Mouse (Mus musculus): ENCODE results near the gene Ece1.

Ece1 gene

DNA sequence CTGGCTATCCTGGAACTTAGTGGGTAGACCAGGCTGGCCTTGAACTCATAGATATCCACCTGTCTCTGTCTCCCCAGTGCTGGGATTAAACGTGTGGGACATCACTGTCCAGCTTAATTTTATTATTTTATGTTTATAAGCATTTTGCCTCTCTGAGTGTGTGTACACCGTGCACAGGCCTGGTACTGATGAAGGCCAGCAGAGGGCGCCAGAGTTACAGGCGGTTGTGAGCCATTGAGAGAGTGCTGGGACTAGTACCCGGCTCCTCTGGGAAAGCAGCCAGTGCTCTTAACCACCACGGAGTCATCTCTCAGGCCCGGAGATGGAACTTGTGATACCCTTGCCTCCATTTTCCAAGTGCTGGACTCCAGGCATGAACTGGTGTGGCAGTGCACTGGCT lies 4.9 kb upstream of the Ece1 start:
- no peak for DNase-seq (ENCODE audit: low spot score)

DNA sequence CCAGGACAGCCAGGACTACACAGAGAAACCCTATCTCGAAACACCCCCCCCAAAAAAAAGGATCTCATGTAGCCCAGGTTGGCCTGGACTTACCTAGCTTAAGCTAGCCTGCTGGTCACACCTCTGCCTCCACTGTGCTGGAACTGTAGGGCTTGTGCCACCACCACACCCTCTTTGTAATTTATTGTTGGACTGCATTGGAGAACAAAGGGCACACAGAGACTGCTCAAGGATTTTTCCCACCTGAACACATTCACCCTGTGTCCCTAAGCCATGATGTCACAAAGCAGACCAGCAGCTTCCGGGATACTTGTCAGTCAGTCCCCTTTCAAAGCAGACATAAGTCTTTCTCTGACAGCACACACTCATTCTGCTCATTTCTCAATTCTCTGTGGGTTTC lies 3.7 kb upstream of the Ece1 start:
- no peak for DNase-seq (ENCODE audit: low spot score)

DNA sequence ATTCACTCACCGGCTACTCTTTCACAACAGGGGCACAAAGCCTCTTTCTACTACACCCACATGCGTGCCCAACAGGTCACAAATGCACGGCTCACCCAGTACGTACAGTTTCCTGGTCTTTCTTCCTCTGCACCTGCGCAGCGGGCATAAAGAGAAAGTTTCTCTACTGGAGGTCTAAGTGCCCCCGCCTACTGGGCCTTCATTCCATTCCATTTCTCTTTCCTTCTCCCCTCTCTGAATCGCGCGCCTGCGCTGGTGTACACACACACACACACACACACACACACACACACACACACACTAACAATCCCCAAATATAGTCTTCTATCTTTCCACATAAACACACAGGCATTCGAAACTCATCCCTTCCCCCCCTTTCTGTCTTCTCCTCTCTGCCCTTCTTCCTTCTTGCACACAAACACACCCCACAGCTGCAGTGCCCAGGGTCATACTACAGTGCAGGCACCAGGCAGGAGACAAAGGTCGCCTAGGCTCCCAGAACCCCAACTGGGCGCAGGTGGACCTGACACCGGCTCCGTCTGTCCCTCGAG lies 501 bp upstream of the Ece1 start:
- no peak for DNase-seq (ENCODE audit: low spot score)

DNA sequence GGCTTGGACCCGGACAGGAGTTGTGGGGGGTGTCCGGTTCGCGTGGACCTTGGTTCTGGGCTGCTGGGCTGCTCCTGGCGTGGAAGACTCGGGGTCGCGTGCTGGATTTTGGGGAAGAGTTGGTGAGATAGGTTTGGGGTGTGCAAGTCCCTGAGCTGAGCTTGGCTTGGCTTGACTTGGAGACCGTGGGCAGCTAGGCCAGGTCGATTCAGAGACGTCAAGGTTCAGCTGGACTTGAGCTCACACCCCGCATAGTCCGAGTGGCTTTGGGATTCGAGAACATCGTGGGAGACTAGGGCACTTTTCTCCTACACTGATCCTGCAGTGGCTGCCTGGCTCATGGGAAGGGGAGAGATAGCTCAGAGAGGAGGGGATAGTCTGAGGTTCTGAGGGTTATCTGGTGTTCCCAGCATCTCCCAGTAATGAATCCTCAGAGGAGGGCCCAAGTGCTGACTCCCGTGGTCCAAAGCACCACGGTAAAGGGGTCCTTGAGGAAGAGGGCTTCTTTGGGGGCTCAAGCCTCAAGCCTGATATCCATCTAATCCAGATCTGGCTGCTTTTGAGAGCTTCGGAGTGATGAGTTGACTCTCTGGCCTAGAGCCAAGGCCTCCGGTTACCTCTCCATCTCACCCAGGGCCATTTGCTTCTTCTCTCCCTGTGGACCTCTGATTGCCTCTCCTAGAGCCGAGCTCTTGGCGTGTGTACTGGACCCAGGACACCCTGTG lies 641 bp downstream of the Ece1 start:
- DNase-seq (ENCODE audit: low spot score): no peak

DNA sequence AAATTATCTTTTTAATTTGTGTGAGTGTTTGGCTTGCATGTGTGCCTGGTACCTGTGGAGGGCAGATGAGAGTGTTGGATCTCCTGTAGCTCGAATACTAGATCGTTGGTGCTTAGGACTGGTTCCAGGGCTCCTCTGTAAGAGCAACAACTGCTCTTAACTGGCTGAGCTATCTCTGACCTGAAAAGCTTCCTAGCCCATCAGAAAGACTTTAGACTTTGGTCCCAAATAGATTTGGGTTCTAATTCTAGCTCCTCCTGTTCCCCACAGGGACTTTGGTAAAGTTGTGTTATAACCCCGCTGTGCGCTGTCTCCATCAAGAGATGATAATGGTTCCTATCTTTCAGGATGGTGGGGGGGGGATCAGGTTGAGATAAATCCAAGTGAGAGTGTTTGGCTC lies 2.0 kb downstream of the Ece1 start:
- no peak for DNase-seq (ENCODE audit: low spot score)

DNA sequence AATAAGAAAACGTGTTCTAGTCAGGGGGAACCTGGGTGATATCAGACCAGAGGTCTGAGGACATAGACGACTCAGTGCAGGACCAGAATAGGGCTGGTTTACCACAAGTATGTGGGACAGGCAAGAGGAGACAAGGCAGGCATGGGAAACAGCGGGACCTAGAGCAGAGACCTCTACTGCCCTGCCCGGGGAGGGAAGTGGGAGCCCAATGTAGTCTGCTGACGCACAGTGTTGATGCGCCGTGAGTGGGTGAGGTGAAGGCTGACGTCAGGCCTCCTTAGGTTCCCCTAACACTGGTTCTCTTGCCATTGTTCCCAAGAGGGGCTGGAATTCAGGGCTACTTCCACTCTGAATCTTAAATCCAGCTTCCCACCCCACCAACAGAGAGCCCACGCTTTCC lies 2.7 kb downstream of the Ece1 start:
- no peak for DNase-seq (ENCODE audit: low spot score)

DNA sequence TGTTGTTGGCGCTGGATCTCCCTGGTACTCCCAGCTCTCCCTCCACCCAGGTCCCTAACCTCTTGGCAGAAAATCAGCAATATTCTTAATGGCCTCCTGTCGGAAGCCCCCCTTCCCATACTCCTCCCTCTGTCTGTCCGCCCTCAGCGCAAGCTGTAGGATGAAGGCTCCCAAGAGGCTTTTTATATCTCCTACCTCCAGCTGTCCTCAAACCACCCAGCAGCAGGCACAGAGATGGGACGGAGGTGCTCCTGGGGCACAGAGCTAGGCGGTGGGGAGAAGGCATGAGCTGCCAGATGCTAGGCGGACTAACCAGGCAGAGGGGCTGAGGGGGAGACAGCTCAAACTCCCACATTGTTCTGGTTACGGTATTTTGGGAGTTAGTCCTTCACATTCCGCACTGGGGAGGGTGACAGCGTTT lies 3.2 kb downstream of the Ece1 start:
- no peak for DNase-seq (ENCODE audit: low spot score)

DNA sequence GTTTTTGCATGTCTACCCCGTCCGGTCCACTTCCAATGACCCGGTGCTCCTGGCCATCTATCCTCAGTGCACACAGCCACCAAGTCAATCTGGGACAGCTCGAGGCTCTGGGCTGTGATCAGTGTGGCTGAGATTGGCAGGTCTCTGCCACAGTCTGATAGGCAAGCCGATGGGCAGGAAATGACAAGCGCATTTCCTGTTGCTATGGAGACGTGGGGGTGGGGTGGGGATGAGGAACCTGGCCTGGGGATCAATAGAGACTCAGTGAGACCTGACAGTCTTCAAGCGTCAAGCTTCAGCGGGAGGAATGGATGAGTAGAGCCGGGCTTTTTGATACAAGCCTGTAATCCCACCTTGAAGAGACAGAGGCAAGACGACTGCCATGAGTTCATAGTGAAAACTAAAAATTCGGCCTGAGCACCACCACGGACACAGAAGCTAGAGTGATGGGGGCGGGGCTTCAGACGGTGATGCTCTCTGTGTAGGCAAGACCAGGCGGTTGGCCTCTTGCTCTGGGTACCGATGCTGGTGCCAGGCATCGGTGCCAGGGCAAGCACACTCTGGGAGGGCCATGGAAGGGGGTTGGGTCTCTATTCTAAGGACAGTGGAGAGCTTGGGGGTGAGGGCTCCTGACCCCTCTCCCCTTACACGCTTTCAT lies 4.3 kb downstream of the Ece1 start:
- DNase-seq (ENCODE audit: low spot score): no peak

DNA sequence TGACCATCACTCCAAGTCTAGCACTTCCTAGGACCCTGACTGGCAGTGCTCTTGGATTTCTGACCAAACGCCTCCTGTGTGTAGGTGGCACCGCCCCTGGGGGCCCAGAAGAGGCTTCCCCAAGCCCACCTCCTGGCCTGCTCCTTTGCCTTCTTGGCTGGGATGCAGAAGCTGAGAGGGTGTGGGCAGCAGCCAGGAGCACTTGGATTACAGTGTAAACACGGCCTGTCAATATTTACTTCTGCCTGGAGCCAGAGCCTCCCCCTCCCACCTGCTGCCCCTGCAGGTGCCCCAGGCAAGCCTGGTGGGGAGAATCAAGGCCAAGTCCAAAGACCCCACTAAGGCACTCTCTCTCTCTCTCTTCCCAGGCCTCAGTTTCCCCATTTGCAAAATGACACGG lies 5.2 kb downstream of the Ece1 start:
- DNase-seq (ENCODE audit: low spot score): no peak

DNA sequence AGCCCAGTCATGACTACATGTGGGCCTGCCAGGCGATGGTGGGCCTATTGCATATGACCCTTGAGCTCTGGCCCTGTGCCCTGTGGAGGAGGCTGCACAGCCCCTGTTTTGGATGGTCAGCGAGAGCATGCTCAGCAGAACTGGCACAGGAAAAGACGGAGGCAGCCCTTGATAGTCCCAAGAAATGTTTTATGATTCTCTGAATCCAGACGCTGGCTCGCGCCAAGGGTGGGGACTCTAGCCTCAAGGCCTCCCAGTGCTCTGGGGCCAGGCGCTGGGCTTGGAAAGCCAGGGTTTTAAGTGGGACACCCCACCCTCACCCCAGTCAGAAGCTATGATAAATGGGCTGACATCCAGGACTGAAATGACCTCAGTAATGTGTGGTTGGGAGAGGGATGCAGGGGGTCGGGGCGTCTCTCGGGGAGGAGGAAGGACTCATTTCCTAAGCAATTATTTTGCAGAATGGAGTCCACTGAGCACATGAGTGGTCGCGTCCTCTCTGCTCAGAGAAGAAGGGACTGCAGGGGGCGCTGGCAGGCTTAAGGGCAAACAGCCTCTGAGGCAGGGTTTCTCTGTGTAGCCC lies 5.7 kb downstream of the Ece1 start:
- DNase-seq (ENCODE audit: low spot score): no peak

DNA sequence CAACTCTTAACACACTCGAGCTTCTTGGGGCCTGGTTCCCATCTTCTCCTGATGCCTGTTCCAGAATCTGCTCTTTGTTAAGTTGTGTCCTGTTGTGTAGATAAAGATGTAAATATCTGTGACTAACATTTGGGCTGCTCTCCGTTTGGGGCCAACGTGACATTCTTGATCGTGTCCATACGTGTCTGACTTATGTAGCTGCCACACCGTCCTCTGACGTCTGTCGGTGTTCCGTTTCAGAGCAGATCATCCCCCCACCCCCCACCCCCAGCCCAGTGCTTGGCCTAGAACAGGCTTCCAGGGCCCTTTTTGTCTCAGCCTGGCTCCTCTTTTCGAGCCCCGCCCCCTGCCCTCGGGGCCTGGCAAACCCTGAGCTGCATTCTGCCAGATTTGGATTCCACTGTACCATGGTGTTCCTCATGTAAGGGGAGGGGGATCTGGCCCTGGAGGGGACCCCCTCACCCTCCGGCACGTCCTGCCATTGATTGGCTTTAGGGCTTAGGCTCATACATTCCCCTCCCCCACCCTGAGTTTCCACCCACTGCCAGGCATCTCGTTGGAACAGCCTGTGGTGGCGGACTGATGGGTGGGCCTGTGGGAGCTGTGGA lies 7.7 kb downstream of the Ece1 start:
- no peak for DNase-seq (ENCODE audit: low spot score)

DNA sequence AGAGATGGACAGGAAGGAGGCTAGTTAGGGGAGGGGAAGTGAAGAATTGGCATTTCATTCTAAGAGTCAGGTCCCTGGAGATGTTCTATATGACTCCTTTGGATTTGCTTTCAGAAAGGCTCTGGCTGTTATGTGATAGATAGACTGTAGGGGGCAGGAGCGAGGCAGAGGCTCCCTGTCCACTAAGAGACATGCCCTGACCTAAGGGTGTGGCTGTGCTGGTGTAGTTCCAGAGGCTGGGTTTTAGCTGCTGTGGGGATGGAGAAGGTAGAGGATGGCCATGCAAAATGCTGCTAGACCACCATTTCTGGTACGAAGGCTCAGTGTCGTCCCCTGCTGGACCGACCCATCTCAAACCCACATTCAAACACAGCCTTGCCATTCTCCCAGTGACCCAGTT lies 8.9 kb downstream of the Ece1 start:
- no peak for DNase-seq (ENCODE audit: low spot score)

DNA sequence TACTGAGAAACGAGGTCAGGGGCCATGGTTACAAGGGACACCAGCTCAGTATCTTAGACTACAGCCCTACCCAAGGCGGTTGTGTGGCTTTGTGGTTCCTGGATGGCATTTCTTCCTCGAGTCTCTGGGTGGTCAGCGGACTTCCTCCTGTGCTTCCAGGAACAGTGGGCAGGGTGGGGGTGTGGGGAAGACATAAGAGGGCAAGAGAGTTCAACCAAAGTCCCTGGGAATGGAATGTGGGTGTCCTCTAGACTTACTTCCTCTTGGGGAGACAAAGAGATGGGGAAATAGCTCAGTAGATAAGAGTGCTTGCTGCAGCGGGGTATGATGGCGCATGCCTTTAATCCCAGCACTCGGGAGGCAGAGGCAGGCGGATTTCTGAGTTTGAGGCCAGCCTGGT lies 9.4 kb downstream of the Ece1 start:
- DNase-seq (ENCODE audit: low spot score): no peak

DNA sequence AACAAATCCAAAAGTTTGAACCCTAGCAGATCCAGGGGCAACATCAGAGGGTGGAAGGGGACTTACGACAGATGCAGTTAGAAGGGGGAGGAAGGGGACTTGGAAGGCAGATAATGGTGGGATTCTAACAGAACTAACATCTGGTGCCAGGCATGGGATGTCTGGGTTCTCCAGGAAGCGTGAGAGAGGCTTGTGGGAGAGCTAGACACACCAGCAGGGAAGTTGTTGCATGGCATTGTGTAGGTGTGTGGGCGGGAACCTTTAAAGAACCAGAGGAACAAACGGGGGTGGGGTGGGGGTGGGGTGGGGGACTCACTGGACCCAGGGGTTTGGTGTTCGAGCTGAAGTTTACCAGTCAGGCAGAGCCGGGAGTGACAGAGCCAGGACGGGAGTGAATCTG lies 12.3 kb downstream of the Ece1 start:
- no peak for DNase-seq (ENCODE audit: low spot score)

DNA sequence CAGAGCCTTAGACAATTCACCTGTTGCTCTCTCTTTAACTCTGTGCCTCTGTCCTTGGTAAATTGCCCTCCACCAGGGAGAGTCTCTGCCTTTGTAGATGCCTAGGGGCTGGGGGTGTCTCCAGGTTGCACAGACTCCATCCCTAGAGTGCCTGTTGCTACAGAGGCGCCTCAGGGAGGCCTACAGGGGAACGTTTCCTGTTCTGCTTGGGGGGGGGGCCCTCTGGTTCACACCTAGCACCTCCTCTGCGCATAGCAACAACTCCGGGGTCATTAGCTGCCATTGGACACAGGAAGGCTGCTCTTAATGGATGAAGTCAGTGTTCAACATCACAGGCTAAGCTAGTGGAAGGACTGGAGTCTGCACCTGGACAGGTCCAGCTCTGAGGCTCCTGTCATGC lies 12.8 kb downstream of the Ece1 start:
- DNase-seq (ENCODE audit: low spot score): no peak

DNA sequence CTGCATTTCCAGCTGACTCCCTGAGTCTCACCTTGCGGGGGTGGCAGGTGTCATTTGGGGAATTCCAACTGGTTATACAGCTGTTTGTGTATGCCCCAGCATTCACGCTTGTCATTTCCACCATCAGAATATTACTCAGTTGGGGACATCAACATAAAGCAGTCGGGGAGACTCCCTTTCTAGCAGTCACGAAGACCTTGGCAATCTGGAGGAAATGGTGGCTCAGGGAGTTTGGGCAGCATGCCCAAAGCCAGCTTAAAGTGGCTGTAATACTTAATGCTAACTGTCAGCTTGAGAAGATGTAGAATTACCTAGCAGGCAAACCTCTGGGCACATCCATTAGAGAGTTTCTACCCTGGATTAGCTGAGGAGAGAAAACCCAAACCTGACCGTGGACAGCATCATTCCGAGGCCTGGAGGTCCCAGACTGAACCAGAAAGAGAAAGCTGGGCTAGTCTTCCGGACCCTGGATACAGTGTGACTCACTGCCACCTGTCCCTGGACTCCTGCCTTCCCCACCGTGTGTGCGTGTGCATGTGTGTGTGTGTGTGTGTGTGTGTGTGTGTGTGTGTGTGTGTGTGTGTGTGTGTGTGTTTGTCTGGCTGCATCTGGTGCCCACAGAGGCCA lies 13.5 kb downstream of the Ece1 start:
- no peak for DNase-seq (ENCODE audit: low spot score)

DNA sequence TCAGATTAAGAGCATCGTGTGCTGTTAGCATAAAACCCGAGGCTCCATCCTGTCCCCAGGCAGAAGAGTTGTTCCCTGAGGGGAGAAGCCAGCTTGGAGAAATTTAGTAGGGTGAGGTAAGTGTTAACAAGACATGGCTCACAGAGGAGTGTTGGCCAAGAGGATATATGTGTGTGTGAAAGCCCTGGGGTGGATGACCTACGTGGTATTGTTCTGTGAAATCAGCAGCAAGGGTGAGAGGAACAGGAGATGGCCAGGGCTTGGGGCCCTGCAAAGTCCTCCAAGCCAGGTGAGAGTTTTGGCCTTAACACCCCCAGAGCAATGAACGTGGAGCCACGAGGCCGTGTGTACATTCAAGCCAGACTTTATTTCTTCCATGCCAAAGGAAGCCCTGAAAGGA lies 14.8 kb downstream of the Ece1 start:
- DNase-seq (ENCODE audit: low spot score): no peak

DNA sequence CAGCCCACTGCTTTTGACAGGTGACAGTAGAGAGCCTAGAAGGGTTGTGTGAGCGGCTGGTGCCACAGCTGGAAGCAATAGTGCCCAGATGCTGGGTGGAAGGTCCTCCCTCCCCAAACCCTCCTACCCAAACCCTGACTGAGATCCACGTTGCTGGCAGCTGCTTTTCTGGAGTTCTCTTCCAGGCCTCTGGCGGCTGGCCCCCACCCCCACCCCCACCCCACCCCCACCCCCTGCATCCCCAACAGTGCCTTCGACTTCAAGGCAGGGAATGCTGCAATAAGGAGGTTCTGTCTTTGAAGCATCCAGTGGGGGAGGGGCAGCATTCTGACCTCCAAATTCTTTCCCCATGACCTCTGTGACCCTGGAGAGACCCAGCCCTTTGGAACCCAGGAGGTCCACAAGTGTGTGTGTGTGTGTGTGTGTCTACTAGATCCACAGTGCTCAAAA lies 15.4 kb downstream of the Ece1 start:
- no peak for DNase-seq (ENCODE audit: low spot score)

DNA sequence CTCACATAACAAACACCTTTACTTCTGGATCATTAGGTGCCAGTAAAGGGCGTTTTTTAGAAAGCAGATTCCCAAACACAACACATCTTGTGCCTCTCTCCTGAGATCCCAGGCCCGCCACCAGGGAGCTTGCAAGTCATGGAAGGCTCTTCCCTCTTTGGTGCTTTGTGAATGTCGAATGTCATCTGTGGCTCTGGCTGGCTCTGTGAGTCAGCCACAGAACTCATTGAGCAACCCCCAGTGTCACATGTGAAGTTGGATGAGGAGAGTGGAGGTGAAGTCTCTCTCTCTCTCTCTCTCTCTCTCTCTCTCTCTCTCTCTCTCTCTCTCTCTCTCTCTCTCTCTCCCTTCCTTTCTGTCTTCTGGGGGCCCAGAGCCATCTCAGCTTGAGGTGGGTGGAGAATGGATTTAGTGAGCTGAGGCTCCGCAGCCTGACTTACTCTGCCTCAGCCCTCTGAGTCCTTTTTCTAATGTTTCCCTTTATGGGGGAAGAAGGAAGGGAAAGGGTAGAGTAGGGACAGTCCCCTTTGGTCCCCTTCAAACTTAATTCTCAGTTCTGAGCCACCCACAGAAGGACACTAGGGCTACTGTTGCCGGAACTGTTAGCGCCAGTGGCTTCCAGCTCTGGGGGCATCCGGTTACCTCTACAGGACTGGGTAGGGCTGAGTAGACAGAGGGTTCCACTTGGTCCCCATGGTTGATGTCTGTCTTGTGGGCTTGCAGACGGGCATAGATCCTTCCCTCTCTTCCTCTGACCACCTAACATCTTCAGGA lies 17.5 kb downstream of the Ece1 start:
- DNase-seq (ENCODE audit: low spot score): no peak

DNA sequence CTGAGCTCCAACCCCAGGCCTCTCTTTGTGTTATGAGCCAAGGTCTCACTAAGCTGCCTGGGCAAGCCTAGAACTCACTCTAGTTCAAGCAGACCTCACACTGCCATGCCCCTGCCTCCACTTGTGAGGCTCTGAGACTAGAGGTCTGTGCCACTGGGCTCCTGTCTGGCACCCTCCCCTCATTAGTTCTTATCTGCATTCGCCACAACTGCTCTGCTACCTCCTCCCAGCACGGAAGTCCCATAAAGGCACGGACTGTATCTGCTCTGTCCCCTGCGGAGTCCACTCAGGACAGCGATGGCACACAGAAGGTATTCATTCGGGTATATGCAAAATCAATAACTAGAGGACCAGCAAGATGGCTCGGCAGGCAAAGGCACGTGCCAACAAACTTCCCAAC lies 19.4 kb downstream of the Ece1 start:
- DNase-seq (ENCODE audit: low spot score): no peak

DNA sequence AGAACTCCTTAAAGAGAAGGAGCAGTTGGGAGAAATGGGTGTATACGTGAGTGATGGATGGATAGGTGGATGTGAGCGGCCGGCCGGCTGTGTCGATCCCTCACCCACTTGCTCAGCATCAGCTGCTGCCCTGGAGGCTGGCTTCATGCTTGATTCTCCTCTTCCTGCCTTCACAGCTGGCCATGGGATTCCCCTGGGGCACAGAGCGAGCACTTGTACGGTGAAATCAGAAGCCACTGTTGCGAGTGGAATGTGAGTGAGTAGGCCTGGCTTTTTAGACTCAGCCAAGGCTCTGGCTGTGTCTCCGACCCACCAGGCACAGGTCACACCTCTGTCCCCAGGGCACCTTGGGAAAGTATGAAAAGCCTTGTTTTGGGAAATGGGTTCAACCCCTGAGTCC lies 20.6 kb downstream of the Ece1 start:
- no peak for DNase-seq (ENCODE audit: low spot score)

All from urinary bladder, postnatal 10 days (tissue).